Mouse (Mus musculus) neural tube, embryonic 14.5 days (tissue): ENCODE measurements around the gene Zdhhc22. TPM values are rescaled to one million over a fixed set of nuclear protein-coding genes. Genes with fewer than 3 reads are reported as not detected.
A peak's percentile ranks its signal among the peaks of the same experiment; 100 is the strongest.

Experiments
- ATAC-seq: fragments of 200-750 bp; cut with Nextera tagmentation; 2 replicates; pipeline ENCODE4 v1.8.0; 2017; ENCODE audit warnings: low read depth, mild to moderate bottlenecking, moderate TSS enrichment, moderate library complexity
- H3K27ac ChIP-seq: fragments of 300-500 bp; sonication (generic); 2 replicates; pipeline ENCODE4 v1.5.1; 2014; ENCODE audit warnings: low read depth, mild to moderate bottlenecking, control low read depth, low read length, moderate library complexity, mixed read lengths
- H3K27me3 ChIP-seq: fragments of 300-500 bp; sonication (generic); 2 replicates; pipeline ENCODE4 v1.6.1; 2014; ENCODE audit warnings: low read length; ENCODE audit not compliant: control insufficient read depth, insufficient read depth
- H3K36me3 ChIP-seq: fragments of 300-500 bp; sonication (generic); 2 replicates; pipeline ENCODE4 v1.6.1; 2014; ENCODE audit warnings: low read length, mixed read lengths; ENCODE audit not compliant: control insufficient read depth, insufficient read depth
- H3K4me1 ChIP-seq: fragments of 300-500 bp; sonication (generic); 2 replicates; pipeline ENCODE4 v1.6.1; 2014; ENCODE audit warnings: low read length; ENCODE audit not compliant: control insufficient read depth, insufficient read depth
- H3K4me2 ChIP-seq: fragments of 300-500 bp; sonication (generic); 2 replicates; pipeline ENCODE4 v1.6.1; 2014; ENCODE audit warnings: mild to moderate bottlenecking, low read depth, low read length, control low read depth
- H3K4me3 ChIP-seq: fragments of 300-500 bp; sonication (generic); 2 replicates; pipeline ENCODE4 v1.5.1; 2014; ENCODE audit warnings: low read depth, low read length, control low read depth, mixed read lengths
- H3K9ac ChIP-seq: fragments of 300-500 bp; sonication (generic); replicated peaks from 2 replicates; pipeline ENCODE4 v1.6.1; 2014; ENCODE audit warnings: low read depth, mild to moderate bottlenecking, control low read depth, low read length, mixed read lengths
- H3K9me3 ChIP-seq: fragments of 300-500 bp; sonication (generic); 2 replicates; pipeline ENCODE4 v1.6.1; 2016; ENCODE audit warnings: low read length; ENCODE audit not compliant: control insufficient read depth
- WGBS: fragments of 180-500 bp; shearing (Covaris S2); extraction: QIAGEN DNeasy Blood & Tissue Kit; methylation state at CpG from one replicate; pipeline ENCODE4 v1.1.7; 2014; 5-methylcytosine and 5-hydroxymethylcytosine counted together
- polyA plus RNA-seq: library from polyadenylated mRNA; unstranded; fragments of >200 nt; fragmentation: Nextera tagmentation; extraction: Ambion mirVana; gene quantifications from 2 replicates; pipeline ENCODE4 v1.2.1, GENCODE M21; 2014

The Zdhhc22 gene
- polyA plus RNA-seq, 1 experiment from 2014 or later, result 10.3 TPM

DNA sequence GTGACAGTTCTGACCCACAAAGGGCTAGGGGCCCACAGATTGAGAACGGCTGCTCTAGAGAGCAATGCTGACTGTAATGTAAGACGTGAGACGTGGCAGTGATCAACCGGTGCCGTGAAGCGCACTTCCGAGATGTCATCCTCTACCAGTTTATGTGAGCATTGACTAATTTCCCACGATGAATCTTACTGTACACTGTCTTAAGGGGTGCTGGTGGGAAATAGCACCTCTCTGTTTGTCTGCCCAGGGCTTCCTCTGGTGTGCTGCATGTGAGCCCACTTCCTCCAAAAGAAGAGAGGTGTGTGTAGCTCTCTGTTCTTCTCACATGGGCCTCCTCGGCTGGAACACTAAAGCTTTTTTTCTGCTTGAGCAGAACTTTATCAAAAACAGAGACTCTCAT is 40.7 kb downstream of the Zdhhc22 start:
- no peak overlapping the region; the same call in 1 of the 2 replicates for H3K9ac ChIP-seq

DNA sequence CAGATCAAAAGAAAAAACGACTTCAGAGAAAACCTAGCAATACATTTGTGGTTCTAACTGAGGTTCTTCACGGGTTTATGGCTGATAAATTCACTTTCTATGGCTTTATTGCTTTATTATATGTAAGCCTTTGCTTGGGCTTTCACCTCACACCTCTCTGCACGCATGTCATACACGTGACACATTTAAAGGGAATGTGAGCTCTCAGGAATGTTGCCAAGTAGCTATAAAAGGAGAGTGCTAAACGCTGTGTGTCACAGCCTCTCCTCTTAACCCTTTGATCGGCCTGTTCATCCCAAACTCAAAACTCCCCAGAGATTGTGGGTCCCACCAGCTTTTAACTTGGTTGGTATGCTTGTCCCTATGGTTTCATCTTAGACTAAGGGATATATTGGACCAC is 41.6 kb downstream of the Zdhhc22 start:
- no peak for ATAC-seq
- Histone ChIP-seq H3K4me3 (peak overlapping the region; percentile 70), H3K9me3 (no peaks in the 10 kb centered on the region), H3K4me2 (peak overlapping the region; percentile 88), H3K36me3 (no peaks in the 10 kb centered on the region), H3K4me1 (peaks cover 33% of the 10 kb centered on the region), H3K27ac (no peak overlapping the region), H3K9ac (peak overlapping the region; percentile 79; the same call in 1 of the 2 replicates), H3K27me3 (no peaks in the 10 kb centered on the region)
- 25% methylated on average over 6 of the region's 6 CpGs for WGBS

More for the DNA sequence above, 40.7 kb downstream of the Zdhhc22 start:
- ATAC-seq, result no peak
- H3K9me3 ChIP-seq, result no peaks in the 10 kb centered on the region
- no peak overlapping the region for H3K4me2 ChIP-seq
- H3K27ac ChIP-seq, result no peak overlapping the region
- no peaks in the 10 kb centered on the region for H3K27me3 ChIP-seq
- H3K4me1 ChIP-seq, result peaks cover 33% of the 10 kb centered on the region
- H3K36me3 ChIP-seq, result no peaks in the 10 kb centered on the region; the same call in 1 of the 2 replicates
- 84% methylated on average over 9 of the region's 9 CpGs for WGBS
- H3K4me3 ChIP-seq, result no peak overlapping the region

DNA sequence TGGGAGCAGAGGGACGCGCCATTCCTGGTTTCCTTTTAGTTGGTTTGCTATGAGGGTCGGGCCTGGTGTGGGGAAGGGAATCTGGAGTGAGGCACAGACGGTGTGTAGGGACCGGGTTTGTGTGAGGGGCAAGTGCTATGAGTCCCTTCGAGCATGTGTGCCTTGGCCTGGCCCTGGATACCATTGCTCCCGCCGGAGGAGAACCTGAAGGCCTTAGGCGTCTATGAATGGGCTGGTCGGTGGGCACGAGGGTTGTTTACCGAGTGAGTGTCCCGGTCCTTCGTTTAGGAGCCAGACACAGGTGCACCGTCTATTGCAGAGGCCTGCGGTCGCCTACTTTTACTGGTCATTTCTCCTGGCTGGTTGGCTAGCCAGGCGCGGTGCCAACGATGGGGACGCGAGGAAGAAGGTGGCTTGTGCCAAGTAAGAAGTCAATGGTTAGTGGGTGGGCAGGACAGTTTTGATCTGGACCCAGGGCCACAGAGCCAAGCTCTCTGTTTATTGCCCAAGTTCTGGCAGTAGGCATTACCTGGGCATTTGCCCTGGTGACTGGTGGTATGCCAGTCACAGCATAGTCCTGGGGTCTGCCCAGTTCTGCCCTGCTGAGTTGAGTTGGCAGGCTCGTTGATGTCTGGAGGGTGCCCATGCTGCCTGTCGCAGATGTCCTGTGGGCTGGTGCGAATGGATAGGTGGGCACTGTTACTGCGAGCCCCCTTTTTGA is 42.4 kb downstream of the Zdhhc22 start:
- Histone ChIP-seq H3K27me3 (no peaks in the 10 kb centered on the region), H3K36me3 (no peaks in the 10 kb centered on the region), H3K27ac (peak overlapping the region; percentile 100), H3K4me2 (peak overlapping the region; percentile 88), H3K9me3 (no peaks in the 10 kb centered on the region), H3K9ac (peak overlapping the region; percentile 79), H3K4me1 (peaks cover 33% of the 10 kb centered on the region), H3K4me3 (peak overlapping the region; percentile 70)
- peak; percentile 65 for ATAC-seq
- WGBS, result 16% methylated on average over 26 of the region's 26 CpGs

DNA sequence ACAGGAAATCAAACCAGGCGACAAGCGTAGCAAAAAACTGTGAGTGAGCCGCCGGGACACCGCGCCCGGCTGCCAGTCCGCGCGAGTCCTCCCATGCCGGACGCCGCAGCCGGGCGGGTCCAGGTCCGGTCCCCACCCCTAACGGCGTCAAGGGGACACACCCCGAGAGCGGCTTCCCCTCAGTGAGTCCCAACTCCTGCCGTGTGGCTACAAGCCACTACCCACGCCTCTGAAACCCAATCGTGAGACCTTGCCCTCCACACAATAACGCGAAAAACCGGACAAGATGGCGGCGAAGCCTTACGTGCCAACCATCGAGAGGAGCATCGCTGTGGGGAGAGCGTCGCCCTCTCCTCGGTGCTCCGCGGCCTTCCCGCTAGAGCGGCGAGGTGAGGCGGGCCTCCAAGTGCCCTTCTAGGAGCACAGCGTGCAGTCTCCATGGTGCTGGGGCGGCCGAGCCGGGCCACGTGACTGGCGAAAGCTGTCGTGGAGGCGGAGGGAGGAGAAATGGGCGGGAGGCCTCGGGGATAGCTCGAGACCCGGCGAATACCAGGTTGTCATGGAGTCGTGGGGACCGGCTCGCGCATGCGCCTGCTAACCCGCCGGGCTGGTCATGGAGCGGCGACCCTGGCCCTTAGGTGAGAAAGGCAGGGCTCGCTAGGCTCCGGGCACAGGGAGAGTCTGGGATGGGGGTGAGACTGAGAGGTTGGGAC is 43.2 kb downstream of the Zdhhc22 start, which contains the start of gene Cipc:
Gene Cipc, plus strand, starts transcription at position 182 of the 713 bp plus-strand sequence.
- Histone ChIP-seq H3K27me3 (no peaks in the 10 kb centered on the region), H3K9me3 (no peaks in the 10 kb centered on the region), H3K36me3 (no peaks in the 10 kb centered on the region), H3K4me3 (peak within 1 kb of the TSS; percentile 70), H3K27ac (peak within 1 kb of the TSS; percentile 100), H3K4me1 (peaks cover 38% of the 10 kb centered on the region), H3K4me2 (peak within 1 kb of the TSS; percentile 94), H3K9ac (peak within 1 kb of the TSS; percentile 96)
- ATAC-seq, result peak; percentile 98
- WGBS, result under 1% methylated on average over 64 of the region's 64 CpGs

DNA sequence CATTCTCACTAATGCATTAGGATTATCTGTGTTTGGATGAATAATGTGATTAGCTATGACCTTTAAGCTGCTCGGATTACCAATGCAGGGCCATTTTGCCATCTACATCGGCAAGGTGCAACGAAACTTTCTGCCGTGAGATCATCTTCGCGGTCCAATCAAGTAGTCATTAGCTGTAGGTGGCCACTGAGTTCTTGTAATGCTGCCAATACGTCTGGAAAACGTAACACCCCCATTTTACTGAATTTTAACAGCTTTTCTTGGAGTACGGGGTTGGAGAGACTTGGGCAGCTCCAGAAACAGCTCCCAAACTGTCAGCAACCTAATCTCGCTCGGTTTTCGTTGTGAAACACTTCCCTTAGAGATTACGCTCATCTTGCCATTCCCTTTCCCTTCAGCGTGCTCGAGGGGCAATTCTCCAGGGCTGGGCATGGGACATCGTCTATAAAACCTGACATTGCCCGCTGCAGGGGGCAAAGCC is 43.9 kb downstream of the Zdhhc22 start:
- Histone ChIP-seq H3K4me1 (peaks cover 44% of the 10 kb centered on the region), H3K4me2 (peak overlapping the region; percentile 94), H3K4me3 (peak overlapping the region; percentile 70), H3K36me3 (no peaks in the 10 kb centered on the region), H3K27me3 (no peaks in the 10 kb centered on the region), H3K9me3 (no peaks in the 10 kb centered on the region), H3K27ac (peak overlapping the region; percentile 100), H3K9ac (peak overlapping the region; percentile 96)
- WGBS, result under 1% methylated on average over 17 of the region's 17 CpGs
- no peak for ATAC-seq

DNA sequence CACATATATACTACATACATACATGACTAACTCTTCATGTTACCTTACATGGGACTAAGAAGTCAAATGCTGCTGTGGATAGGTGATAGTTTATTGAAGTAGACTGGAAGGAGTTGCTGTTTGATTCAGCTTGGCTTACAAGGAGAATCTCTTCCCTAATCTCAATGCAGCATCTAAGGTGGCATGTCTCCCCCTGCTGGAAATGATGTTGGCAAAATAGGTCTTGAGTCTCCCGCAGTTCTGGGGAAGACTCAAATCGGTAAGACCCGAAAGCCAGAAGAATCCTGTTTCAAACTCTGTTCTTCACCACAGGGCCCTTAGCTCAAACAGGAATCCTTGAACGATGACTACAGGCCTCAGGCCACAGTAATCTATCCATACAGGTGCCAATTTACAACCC is 45.1 kb downstream of the Zdhhc22 start:
- Histone ChIP-seq H3K36me3 (no peaks in the 10 kb centered on the region), H3K9me3 (no peaks in the 10 kb centered on the region), H3K4me2 (no peak overlapping the region), H3K27ac (no peak overlapping the region), H3K27me3 (no peaks in the 10 kb centered on the region), H3K4me1 (peaks cover 50% of the 10 kb centered on the region), H3K4me3 (no peak overlapping the region), H3K9ac (no peak overlapping the region)
- under 1% methylated on average over 4 of the region's 4 CpGs for whole genome bisulfite sequencing
- ATAC-seq, result no peak

DNA sequence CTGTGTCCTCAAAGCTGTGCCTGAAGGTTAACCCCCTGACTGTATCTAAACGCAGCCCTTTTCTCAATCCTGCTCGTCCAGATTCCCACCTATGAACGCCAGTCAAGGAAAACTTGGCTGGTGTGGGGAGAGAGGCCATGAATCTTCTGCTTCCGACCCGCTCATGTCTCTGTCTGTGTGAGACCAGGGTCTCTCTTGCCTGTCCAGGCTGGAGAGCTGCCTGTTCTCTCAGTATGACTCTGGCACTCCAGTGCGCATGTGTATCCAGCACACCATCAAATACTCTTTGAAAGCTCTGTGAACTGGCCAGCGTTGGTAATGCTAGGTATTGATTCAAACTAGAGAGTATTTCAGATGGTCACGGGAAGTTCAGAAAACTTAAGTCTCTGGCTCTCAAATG is 46.8 kb downstream of the Zdhhc22 start:
- Histone ChIP-seq H3K9me3 (no peaks in the 10 kb centered on the region), H3K36me3 (no peaks in the 10 kb centered on the region), H3K27ac (no peak overlapping the region), H3K27me3 (no peaks in the 10 kb centered on the region), H3K4me3 (no peak overlapping the region), H3K9ac (no peak overlapping the region), H3K4me2 (no peak overlapping the region), H3K4me1 (peaks cover 36% of the 10 kb centered on the region)
- WGBS, result 91% methylated on average over 8 of the region's 8 CpGs
- no peak for ATAC-seq

DNA sequence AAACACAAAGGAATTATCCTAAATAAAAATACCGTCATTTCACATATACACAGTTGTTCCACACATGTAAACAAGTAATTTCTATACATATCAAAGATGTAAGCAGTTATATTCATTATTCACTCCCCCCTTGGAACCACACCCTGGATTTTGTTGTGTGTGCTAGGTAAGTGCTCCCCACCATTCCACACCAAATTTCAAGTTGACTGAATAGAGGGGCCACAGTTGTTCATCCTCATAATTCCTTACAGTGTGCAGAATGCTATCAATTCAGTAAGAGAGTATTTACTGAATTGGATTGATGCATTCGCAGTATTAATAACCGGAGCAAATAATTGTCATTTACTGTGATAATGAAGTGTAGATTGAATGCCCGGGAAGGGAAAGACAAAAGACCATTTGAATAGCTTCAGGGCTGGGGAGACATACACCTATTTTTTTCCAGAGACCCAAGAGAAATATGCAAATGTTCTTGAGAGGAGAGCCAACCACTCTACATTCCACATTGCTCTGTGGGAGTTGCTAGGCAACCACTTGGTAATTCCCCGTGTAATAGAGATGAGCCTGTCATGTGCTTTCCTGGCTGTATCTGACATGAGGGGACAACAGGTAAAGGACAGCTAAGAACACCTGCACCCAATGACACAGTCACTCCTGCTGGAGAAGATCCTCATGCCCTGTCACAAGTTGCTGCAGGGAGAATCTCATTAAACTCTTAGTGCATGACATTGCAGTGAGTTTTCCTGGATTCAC is 48.3 kb downstream of the Zdhhc22 start:
- H3K4me3 ChIP-seq, result no peak overlapping the region
- H3K9me3 ChIP-seq, result no peaks in the 10 kb centered on the region
- peak overlapping the region; percentile 26; the same call in 1 of the 2 replicates for H3K4me2 ChIP-seq
- no peaks in the 10 kb centered on the region for H3K36me3 ChIP-seq
- H3K4me1 ChIP-seq, result peaks cover 30% of the 10 kb centered on the region
- H3K27me3 ChIP-seq, result no peaks in the 10 kb centered on the region
- 17% methylated on average over 5 of the region's 5 CpGs for WGBS
- ATAC-seq, result peak; percentile 75
- H3K9ac ChIP-seq, result peak overlapping the region; percentile 47; the same call in 1 of the 2 replicates
- H3K27ac ChIP-seq, result peak overlapping the region; percentile 93
